Mouse (Mus musculus) monocyte, adult 5-6 weeks (primary cell): ENCODE results near the gene Olfr545. TPM values are rescaled to one million over a fixed set of nuclear protein-coding genes. Genes with fewer than 3 reads are reported as not detected.

Experiments
- ATAC-seq: fragments of 153-309, 156-312 bp; replicated peaks from 2 replicates; pipeline ENCODE4 v1.8.0; 2017; ENCODE audit warnings: mild to moderate bottlenecking; ENCODE audit not compliant: low TSS enrichment, insufficient number of reproducible peaks, severe bottlenecking, poor library complexity, low FRiP score
- total RNA-seq: library from RNA; stranded (forward); fragments of 200-1000, 200-491, 200-594 nt; gene quantifications from 3 replicates; pipeline ENCODE4 v1.2.3, GENCODE M21; 2017

The Olfr545 gene
- total RNA-seq, 1 experiment from 2014 or later: not detected

- ATAC-seq: no peak
Measured at GRCm38 (mm10) chr7:102481579-102481978, 17.8 kb downstream of the Olfr545 start, which contains the start of gene Olfr543. Olfr543 (minus strand) TSS chr7:102481679.

GRCm38 (mm10) chr7:102480821-102481220 lies 18.6 kb downstream of the Olfr545 start:
- no peak for ATAC-seq

- ATAC-seq: no peak
Measured at GRCm38 (mm10) chr7:102479368-102480078, 19.9 kb downstream of the Olfr545 start.

- no peak for ATAC-seq
Measured at GRCm38 (mm10) chr7:102478926-102479325, 20.4 kb downstream of the Olfr545 start.

- ATAC-seq: no peak
Measured at GRCm38 (mm10) chr7:102478425-102478824, 20.9 kb downstream of the Olfr545 start.

- no peak for ATAC-seq
Measured at GRCm38 (mm10) chr7:102477377-102477776, 22.0 kb downstream of the Olfr545 start.

- ATAC-seq: no peak
Measured at GRCm38 (mm10) chr7:102476601-102477000, 22.8 kb downstream of the Olfr545 start.

GRCm38 (mm10) chr7:102472675-102473074 lies 26.7 kb downstream of the Olfr545 start:
- no peak for ATAC-seq

GRCm38 (mm10) chr7:102467566-102467965 lies 31.8 kb downstream of the Olfr545 start:
- no peak for ATAC-seq

- ATAC-seq: 0 out of 2 replicates have a peak, but pooled peaks have one; percentile 27
Measured at GRCm38 (mm10) chr7:102458618-102459380, 40.6 kb downstream of the Olfr545 start.

GRCm38 (mm10) chr7:102446438-102446837 lies 52.9 kb downstream of the Olfr545 start:
- ATAC-seq: no peak

- ATAC-seq: no peak
Measured at GRCm38 (mm10) chr7:102444301-102444700, 55.1 kb downstream of the Olfr545 start.

- no peak for ATAC-seq
Measured at GRCm38 (mm10) chr7:102442432-102442831, 56.9 kb downstream of the Olfr545 start.

- ATAC-seq: peak; percentile 99
Measured at GRCm38 (mm10) chr7:102441657-102442391, 57.5 kb downstream of the Olfr545 start, which contains the start of gene Rrm1. Rrm1 (plus strand) TSS chr7:102441695.

Other genes starting within 250 kb of the Olfr545 start
- 46.7 to 78.6 TPM (median 62.1 TPM) in 3 replicates for gene Rhog, start 243.5 kb downstream of the Olfr545 start, total RNA-seq
- gene Stim1, start 231.8 kb downstream of the Olfr545 start, total RNA-seq: 46.8 to 79.7 TPM (median 51.0 TPM) in 3 replicates
- 39.1 to 107 TPM (median 51.1 TPM) in 3 replicates for gene Rrm1, start 57.9 kb downstream of the Olfr545 start, total RNA-seq
- gene Olfr543, start 17.9 kb downstream of the Olfr545 start, total RNA-seq: not detected in 3 replicates
- gene Olfr544, start 11.3 kb downstream of the Olfr545 start, total RNA-seq: not detected in 3 replicates
- not detected in 3 replicates for gene Olfr547, start 35.2 kb upstream of the Olfr545 start, total RNA-seq
- gene Olfr548-ps1, start 41.3 kb upstream of the Olfr545 start, total RNA-seq: not detected in 3 replicates
- gene Olfr549, start 50.3 kb upstream of the Olfr545 start, total RNA-seq: not detected in 3 replicates
- gene Trim21, start 65.9 kb upstream of the Olfr545 start, total RNA-seq: 35.2 to 57.9 TPM (median 45.9 TPM) in 3 replicates
- not detected in 3 replicates for gene Olfr550, start 71.9 kb upstream of the Olfr545 start, total RNA-seq
- gene Olfr551, start 92.3 kb upstream of the Olfr545 start, total RNA-seq: 0.76 TPM in 1 of 3 replicates, not detected in the others
- not detected in 3 replicates for gene Olfr552, start 98.2 kb upstream of the Olfr545 start, total RNA-seq
- gene Olfr553, start 118.6 kb upstream of the Olfr545 start, total RNA-seq: 0.43 TPM in 1 of 3 replicates, not detected in the others
- not detected in 3 replicates for gene Olfr554, start 138.9 kb upstream of the Olfr545 start, total RNA-seq
- gene Olfr555, start 159.2 kb upstream of the Olfr545 start, total RNA-seq: not detected in 3 replicates
- not detected in 3 replicates for gene Olfr556, start 165.3 kb upstream of the Olfr545 start, total RNA-seq
- 4.6 to 15.2 TPM (median 9.5 TPM) in 3 replicates for gene Trim68, start 187.8 kb upstream of the Olfr545 start, total RNA-seq
- gene Olfr557, start 196.3 kb upstream of the Olfr545 start, total RNA-seq: not detected in 3 replicates
- gene Olfr558, start 202.6 kb upstream of the Olfr545 start, total RNA-seq: not detected in 3 replicates
- not detected in 3 replicates for gene Olfr33, start 219.5 kb upstream of the Olfr545 start, total RNA-seq
- gene Olfr559, start 227.9 kb upstream of the Olfr545 start, total RNA-seq: not detected in 3 replicates